Mouse (Mus musculus) forebrain, embryonic 16.5 days (tissue): ENCODE measurements around the gene Cenpj. TPM values are rescaled to one million over a fixed set of nuclear protein-coding genes. Genes with fewer than 3 reads are reported as not detected.

Source experiments
- ATAC-seq: fragments of 200-750 bp; cut with Nextera tagmentation; 2 replicates; pipeline ENCODE4 v1.8.0; 2017; ENCODE audit warnings: mild to moderate bottlenecking, moderate library complexity
- H3K27ac ChIP-seq: fragments of 300-500 bp; sonication (generic); 2 replicates; pipeline ENCODE4 v1.5.1; 2014; ENCODE audit warnings: low read length, control low read depth
- H3K27me3 ChIP-seq: fragments of 300-500 bp; sonication (generic); replicated peaks from 2 replicates; pipeline ENCODE4 v1.6.1; 2014; ENCODE audit warnings: low read length; ENCODE audit not compliant: control insufficient read depth, insufficient read depth
- H3K36me3 ChIP-seq: fragments of 300-500 bp; sonication (generic); 2 replicates; pipeline ENCODE4 v1.6.1; 2014; ENCODE audit not compliant: control insufficient read depth, insufficient read depth
- H3K4me1 ChIP-seq: fragments of 300-500 bp; sonication (generic); replicated peaks from 2 replicates; pipeline ENCODE4 v1.6.1; 2014; ENCODE audit warnings: low read length; ENCODE audit not compliant: control insufficient read depth, insufficient read depth
- H3K4me2 ChIP-seq: fragments of 300-500 bp; sonication (generic); 2 replicates; pipeline ENCODE4 v1.6.1; 2014; ENCODE audit warnings: mild to moderate bottlenecking, low read length, control low read depth
- H3K4me3 ChIP-seq: fragments of 300-500 bp; sonication (generic); replicated peaks from 2 replicates; pipeline ENCODE4 v1.5.1; 2014; ENCODE audit warnings: mild to moderate bottlenecking, low read length, control low read depth
- H3K9ac ChIP-seq: fragments of 300-500 bp; sonication (generic); replicated peaks from 2 replicates; pipeline ENCODE4 v1.6.1; 2014; ENCODE audit warnings: low read depth, low read length, control low read depth
- H3K9me3 ChIP-seq: fragments of 300-500 bp; sonication (generic); 2 replicates; pipeline ENCODE4 v1.6.1; 2016; ENCODE audit warnings: low read length; ENCODE audit not compliant: control insufficient read depth
- WGBS: fragments of 180-500 bp; shearing (Covaris S2); extraction: QIAGEN DNeasy Blood & Tissue Kit; methylation state at CpG from one replicate; pipeline ENCODE4 v1.1.7; 2014; 5-methylcytosine and 5-hydroxymethylcytosine counted together
- polyA plus RNA-seq: library from polyadenylated mRNA; unstranded; fragments of >200 nt; fragmentation: Nextera tagmentation; extraction: Ambion mirVana; gene quantifications from 2 replicates; pipeline ENCODE4 v1.2.1, GENCODE M21; 2015

Gene Cenpj
- polyA plus RNA-seq, 1 experiment from 2014 or later: 14.7 TPM

GRCm38 (mm10) chr14:56502407-56502806 lies 72.8 kb downstream of the Cenpj start:
- Histone ChIP-seq H3K9me3 (no peaks in the 10 kb centered on the region), H3K4me1 (no peaks in the 10 kb centered on the region), H3K4me2 (no peak overlapping the region), H3K36me3 (no peaks in the 10 kb centered on the region), H3K4me3 (no peak overlapping the region), H3K9ac (no peak overlapping the region), H3K27me3 (no peaks in the 10 kb centered on the region), H3K27ac (no peak overlapping the region)
- no peak for ATAC-seq
- WGBS: 90% methylated on average over 4 of the region's 4 CpGs

DNA sequence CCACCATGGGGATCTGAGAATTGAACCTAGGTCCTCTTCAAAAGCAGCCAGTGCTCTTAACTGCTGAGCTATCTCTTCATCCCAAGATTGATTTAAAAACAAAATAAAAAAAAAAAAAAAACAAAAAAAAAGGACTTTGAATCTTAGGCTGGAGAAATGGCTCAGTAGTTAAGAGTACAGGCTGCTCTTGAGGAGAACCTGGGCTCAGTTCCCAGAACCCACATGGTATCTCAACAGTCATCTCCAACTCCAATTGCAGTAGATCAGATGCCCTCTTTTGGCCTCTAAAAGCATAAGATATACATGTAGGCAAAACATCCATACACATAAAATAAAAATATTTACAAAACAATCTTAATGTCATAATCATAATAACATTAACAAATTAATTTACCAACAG lies 85.4 kb downstream of the Cenpj start:
- no peak overlapping the region for H3K27ac ChIP-seq
- ATAC-seq: no peak
- H3K4me1 ChIP-seq: no peaks in the 10 kb centered on the region
- H3K4me2 ChIP-seq: no peak overlapping the region
- H3K9me3 ChIP-seq: no peaks in the 10 kb centered on the region
- H3K36me3 ChIP-seq: no peaks in the 10 kb centered on the region
- H3K4me3 ChIP-seq: no peak overlapping the region
- no peak overlapping the region for H3K9ac ChIP-seq
- no peaks in the 10 kb centered on the region for H3K27me3 ChIP-seq

Other genes with a start within 250 kb of the Cenpj start
- 0.29 and 0.30 TPM in 2 replicates for gene Atp12a, start 210.4 kb downstream of the Cenpj start, polyA plus RNA-seq
- 0.66 and 1.0 TPM in 2 replicates for gene Rnf17, start 172.8 kb downstream of the Cenpj start, polyA plus RNA-seq
- gene Parp4, start 194 bp upstream of the Cenpj start, polyA plus RNA-seq: 0.68 and 0.84 TPM in 2 replicates
- gene Mphosph8, start 92.8 kb upstream of the Cenpj start, polyA plus RNA-seq: 32.9 and 39.4 TPM in 2 replicates
- gene Pspc1, start 202.9 kb upstream of the Cenpj start, polyA plus RNA-seq: 36.7 and 48.5 TPM in 2 replicates
- 32.4 and 36.0 TPM in 2 replicates for gene Zmym5, start 236.3 kb upstream of the Cenpj start, polyA plus RNA-seq